Mouse (Mus musculus) bone marrow macrophage, adult 2 months (primary cell): ENCODE data around the gene Adad2.

ENCODE experiments used
- CTCF ChIP-seq: IDR thresholded peaks from 2 replicates; pipeline ENCODE4 v1.5.1; 2012; ENCODE audit warnings: low read depth, mild to moderate bottlenecking, low read length, moderate library complexity
- POLR2A ChIP-seq: IDR thresholded peaks from 2 replicates; pipeline ENCODE4 v1.6.1; 2012; ENCODE audit warnings: mild to moderate bottlenecking, low read depth, low read length, borderline replicate concordance

DNA sequence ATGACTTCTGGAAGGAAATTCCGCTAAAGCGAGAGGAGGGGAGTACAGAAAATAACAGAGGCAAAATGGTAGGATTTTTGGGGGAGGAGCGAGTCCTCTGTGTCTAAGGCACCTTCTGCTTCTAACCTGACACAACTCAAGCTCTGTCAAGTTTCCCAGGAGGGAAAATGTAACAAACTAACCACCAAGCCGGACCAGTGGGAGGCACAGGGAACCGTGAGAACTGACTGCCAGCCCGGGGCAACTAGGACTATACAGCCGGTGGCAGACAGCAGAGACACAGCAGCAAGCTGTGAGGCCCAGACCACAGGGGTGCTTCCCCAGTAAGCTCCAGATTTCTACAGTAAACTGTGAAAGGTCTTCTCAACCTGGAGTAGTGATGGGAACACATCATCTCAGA lies 43.6 kb upstream of the Adad2 start:
- TF ChIP-seq CTCF (no peak), POLR2A (no peak)
